Mouse (Mus musculus) E14TG2a.4 (cell line): Measurements from ENCODE around the gene Thra.

Source experiments
- CTCF ChIP-seq: conservative IDR thresholded peaks from 2 replicates; pipeline ENCODE4 v1.5.1; 2014; ENCODE audit warnings: low read length
- NANOG ChIP-seq: IDR thresholded peaks from 2 replicates; pipeline ENCODE4 v1.6.1; 2014; ENCODE audit warnings: borderline replicate concordance, low read length, mixed read lengths
- POU5F1 ChIP-seq: IDR thresholded peaks from 2 replicates; pipeline ENCODE4 v1.6.1; 2014; ENCODE audit warnings: low read length, borderline replicate concordance

DNA sequence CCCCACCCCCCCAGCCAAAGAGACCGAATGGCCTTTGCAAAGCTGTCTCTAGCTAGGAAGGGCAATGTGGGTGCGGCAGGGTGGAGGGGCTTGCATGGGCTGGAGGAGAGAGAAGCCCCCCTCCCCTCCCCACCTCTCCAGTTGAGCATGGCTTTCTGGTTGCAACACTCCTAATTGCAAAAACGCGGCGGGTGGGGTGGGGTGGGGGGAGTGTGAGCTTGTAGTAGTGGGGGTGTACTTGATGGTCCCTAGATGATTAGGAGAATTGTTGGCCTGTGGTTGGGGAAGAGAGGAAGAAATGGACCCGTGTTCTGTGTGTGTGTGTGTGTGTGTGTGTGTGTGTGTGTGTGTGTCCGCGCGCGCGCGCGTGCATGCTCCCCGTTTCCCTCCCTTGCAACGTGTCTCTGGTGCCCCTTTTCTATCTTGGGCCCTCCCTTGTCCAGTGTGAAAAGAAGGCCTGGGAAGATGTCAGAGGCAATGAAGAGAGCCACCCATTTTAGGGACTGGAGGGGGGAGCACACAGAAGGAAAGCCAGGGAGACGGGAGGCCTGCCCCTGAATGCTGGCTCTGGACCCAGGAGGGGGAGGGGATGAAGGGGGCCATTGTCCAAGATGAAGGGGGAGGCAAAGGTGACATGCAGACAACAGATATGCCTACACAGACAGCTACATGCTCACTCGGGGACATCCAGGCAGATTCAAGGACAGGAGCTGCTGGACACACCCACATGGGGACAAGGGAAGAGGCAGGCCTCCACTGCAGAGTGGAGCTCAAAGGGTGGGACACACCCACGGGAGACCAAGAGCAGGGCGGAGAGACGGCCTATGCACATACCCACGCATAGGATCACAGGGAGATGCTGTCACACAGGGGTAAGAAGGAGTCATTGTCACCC is 2.2 kb downstream of the Thra start:
- no peak for TF ChIP-seq CTCF
- no peak for TF ChIP-seq POU5F1
- no peak for TF ChIP-seq NANOG
